Mouse (Mus musculus): Measurements from ENCODE around the gene Khnyn. TPM values are rescaled to one million over a fixed set of nuclear protein-coding genes. Genes with fewer than 3 reads are reported as not detected.

Khnyn gene
- polyA plus RNA-seq, 1 experiment from 2014 or later, result 20.5 TPM

DNA sequence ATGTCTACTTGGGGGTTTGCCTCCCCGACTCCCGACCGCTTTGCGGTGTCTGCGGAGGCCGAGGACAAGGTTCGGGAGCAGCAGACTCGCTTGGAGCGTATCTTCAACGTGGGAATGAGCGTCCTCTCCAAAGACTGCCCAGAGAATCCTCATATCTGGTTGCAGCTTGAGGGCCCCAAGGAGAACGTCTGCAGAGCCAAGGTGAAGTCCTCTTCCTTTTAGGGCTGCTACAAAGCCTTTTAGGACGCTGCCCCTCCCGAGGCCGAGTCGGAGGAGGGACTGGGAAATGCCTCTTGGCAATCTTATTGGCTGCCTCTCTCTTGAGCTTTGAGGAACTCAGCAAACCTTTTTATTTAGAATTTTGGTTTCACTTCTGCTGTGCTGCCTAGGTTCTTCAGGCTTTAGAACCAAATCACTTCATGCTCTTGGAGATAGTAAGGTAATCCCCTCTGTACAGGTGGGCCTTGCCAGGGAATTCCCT lies 1.1 kb downstream of the Khnyn start:
- Histone ChIP-seq H3K36me3 (peaks cover 45% of the 10 kb centered on the region), H3K27ac (peak overlapping the region; percentile 94), H3K4me2 (peak overlapping the region; percentile 76), H3K4me3 (peak overlapping the region; percentile 83), H3K4me1 (peaks cover 32% of the 10 kb centered on the region), H3K9ac (peak overlapping the region; percentile 83), H3K9me3 (no peaks in the 10 kb centered on the region), H3K27me3 (no peaks in the 10 kb centered on the region)
- WGBS, result 5% methylated on average over 16 of the region's 16 CpGs
- ATAC-seq (ENCODE audit: insufficient number of reproducible peaks, low FRiP score, low TSS enrichment, low read depth), result no peak

DNA sequence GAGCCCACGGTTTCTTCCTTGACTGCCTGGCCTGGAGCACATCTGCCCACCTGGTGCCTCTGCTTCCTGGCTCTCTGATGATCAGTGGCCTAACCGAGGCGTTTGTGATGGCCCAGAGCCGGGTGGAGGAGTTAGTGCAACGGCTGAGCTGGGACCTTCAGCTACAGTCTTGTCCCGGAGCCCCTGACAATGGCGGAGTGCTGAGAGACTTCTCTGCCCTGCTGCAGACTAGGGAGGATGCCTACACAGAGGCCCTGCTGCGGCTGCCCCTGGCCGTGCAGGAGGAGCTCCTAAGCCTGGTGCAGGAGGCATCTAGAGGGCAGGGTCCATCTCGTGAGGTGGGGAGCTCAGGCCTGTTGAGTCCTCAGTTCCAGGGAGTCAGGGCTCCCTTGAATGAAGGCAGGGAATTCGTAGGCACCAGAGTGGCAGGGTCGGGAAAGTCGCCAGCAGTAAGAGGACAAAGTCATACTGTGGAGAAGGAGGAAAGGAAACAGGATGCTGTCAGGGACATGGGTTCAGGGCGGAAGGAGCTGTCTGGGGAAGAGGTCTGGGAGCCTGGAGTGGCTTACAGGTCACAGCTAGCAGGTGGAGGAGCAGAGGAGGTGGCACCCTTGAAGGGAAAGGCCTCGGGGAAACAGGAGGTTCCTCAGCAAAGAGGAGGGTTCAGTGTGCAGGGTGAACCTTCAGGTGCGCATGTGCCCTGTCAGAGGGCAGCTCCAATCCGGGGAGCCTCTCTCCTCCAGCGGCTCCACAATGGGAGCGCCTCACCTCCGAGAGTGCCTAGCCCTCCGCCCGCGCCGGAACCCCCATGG lies 2.0 kb downstream of the Khnyn start:
- Histone ChIP-seq H3K9ac (no peak overlapping the region), H3K27me3 (no peaks in the 10 kb centered on the region), H3K27ac (no peak overlapping the region), H3K4me1 (peaks cover 32% of the 10 kb centered on the region), H3K36me3 (peaks cover 54% of the 10 kb centered on the region), H3K4me3 (no peak overlapping the region; the same call in 1 of the 2 replicates), H3K4me2 (peak overlapping the region; percentile 76; the same call in 1 of the 2 replicates), H3K9me3 (no peaks in the 10 kb centered on the region)
- ATAC-seq (ENCODE audit: insufficient number of reproducible peaks, low FRiP score, low TSS enrichment, low read depth), result no peak
- WGBS, result 75% methylated on average over 24 of the region's 24 CpGs

DNA sequence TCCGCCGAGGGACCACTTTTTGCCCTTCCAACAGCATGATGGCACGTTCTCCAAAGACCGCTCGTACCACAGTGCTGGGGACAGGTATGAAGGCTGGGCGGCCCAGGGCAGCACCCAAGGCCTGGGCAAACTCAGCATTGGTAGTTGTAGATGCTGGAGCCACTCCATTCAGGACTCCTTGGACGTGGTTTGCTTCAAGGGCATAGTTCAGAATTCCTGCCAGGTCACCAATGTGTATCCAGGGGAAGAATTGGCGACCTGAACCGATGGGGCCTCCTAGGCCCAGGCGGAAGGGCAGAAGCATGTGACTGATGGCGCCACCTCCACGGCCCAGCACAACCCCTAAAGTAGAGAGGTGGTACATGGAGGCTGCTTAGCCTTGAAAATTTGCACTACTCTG lies 12.9 kb downstream of the Khnyn start:
- peaks cover 53% of the 10 kb centered on the region for H3K36me3 ChIP-seq
- WGBS, result 92% methylated on average over 12 of the region's 12 CpGs
- H3K4me3 ChIP-seq, result no peak overlapping the region
- no peak overlapping the region for H3K9ac ChIP-seq
- no peak overlapping the region for H3K4me2 ChIP-seq
- no peaks in the 10 kb centered on the region for H3K9me3 ChIP-seq
- 0 out of 2 replicates have a peak overlapping the region, but pooled peaks have one; percentile 19 for H3K27ac ChIP-seq
- peaks cover 18% of the 10 kb centered on the region for H3K4me1 ChIP-seq
- no peak for ATAC-seq (ENCODE audit: insufficient number of reproducible peaks, low FRiP score, low TSS enrichment, low read depth)
- H3K27me3 ChIP-seq, result no peaks in the 10 kb centered on the region

DNA sequence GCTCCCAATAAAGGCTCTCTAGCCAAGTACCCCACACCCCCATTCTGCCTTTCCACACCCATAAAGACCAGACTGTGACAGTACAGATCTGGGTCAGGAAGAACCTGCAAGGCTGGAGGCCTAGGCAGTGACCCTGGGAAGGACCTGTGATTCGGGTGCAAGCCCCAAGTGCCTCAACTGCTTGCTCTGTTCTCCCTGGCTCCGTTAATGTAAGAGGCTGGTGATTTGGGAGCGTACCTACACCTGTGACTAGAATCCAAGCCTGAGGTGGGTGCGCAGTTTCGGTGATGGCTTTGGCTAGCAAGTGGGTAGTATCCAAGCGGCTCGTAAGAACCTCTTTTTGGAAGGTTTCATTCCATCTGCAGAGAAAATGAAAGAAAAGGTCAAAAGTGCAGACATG lies 14.2 kb downstream of the Khnyn start:
- no peaks in the 10 kb centered on the region for H3K27me3 ChIP-seq
- no peak overlapping the region for H3K9ac ChIP-seq
- no peaks in the 10 kb centered on the region for H3K9me3 ChIP-seq
- peak overlapping the region; percentile 83 for H3K4me2 ChIP-seq
- peak overlapping the region; percentile 58; the same call in 1 of the 2 replicates for H3K4me3 ChIP-seq
- WGBS, result 84% methylated on average over 7 of the region's 7 CpGs
- peaks cover 18% of the 10 kb centered on the region for H3K4me1 ChIP-seq
- H3K36me3 ChIP-seq, result peaks cover 45% of the 10 kb centered on the region
- peak overlapping the region; percentile 90; the same call in 1 of the 2 replicates for H3K27ac ChIP-seq
- no peak for ATAC-seq (ENCODE audit: insufficient number of reproducible peaks, low FRiP score, low TSS enrichment, low read depth)

DNA sequence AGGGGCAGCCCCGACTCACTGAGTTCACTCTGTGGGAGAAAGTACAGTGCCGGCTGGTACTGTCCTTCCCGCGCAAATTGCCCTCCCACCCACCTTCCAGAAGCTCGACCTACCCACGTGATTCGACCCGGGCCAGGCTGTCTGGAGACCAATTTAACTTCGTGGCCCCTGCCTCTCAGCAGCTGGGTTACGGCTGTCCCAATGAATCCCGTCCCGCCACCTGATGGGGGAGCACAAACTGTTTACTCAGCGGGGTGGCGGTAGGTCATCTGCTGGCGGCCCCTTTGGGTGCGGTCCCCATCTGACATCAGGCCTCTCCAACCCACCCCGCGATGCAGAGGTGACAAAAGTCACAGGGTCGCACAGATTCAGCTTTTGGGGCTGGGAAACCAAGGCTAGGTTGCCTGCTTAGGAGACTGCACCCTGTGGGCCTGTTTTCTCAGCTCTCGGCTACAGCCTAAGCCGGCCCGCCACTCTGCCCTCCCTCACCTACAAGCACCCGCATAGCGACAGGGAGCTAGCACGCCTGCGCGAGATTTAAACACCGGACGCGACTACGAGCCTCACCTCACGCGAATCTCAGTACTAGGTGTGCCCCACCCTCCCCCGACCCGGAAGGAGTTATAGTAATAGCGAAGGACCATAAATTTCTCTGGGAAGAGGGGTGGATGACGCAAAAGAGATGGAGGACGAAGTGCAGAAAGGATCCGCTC lies 15.1 kb downstream of the Khnyn start, which contains the start of gene Sdr39u1:
Gene Sdr39u1 (minus strand): TSS at position 593 of the 713 bp plus-strand sequence.
- H3K4me1 ChIP-seq, result peaks cover 18% of the 10 kb centered on the region
- peak within 1 kb of the TSS; percentile 90 for H3K27ac ChIP-seq
- H3K9ac ChIP-seq, result peak within 1 kb of the TSS; percentile 65
- H3K4me2 ChIP-seq, result peak within 1 kb of the TSS; percentile 83
- peak within 1 kb of the TSS; percentile 58 for H3K4me3 ChIP-seq
- under 1% methylated on average over 39 of the region's 39 CpGs for WGBS
- H3K27me3 ChIP-seq, result no peaks in the 10 kb centered on the region
- H3K9me3 ChIP-seq, result no peaks in the 10 kb centered on the region
- ATAC-seq (ENCODE audit: insufficient number of reproducible peaks, low FRiP score, low TSS enrichment, low read depth), result peak; percentile 90
- H3K36me3 ChIP-seq, result peaks cover 36% of the 10 kb centered on the region

DNA sequence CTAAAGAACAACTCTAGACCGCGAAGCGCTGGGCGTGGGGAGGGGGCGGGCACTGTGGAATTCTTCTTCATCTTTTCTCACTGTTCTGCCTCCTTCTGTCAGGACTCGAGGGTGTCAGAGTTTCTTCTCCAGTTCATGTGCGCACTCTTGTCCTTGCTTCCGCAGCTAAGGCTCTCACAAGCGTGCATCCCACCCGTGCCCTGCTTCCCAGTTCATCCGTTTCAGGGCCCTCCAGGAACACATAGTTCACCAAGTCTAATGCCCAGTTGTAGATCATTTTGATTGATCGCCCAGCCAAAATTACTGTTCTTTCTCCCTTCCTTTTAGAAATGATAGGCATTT lies 15.6 kb downstream of the Khnyn start:
- H3K27ac ChIP-seq, result peak overlapping the region; percentile 90
- WGBS, result 2% methylated on average over 12 of the region's 12 CpGs

DNA sequence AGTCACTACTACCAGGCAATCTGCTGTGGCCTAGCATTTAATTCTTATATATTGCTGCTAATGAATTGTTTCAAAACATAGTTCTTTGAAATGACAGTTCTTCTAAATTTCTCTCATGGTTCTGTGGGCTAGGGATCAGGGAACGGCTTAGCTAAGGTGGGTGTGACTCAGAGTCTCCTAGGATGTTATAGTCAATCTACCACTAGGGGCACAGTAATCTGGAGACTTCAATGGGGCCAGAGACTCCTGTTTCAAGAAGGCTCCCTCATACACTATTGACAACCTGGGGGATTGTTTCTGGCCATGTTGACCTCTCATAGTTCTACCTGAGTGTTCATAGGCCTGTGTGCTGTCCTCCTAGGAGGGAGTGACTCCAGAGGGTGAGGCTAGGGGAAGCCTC lies 20.8 kb downstream of the Khnyn start:
- peaks cover 8% of the 10 kb centered on the region; the same call in 1 of the 2 replicates for H3K4me1 ChIP-seq
- no peaks in the 10 kb centered on the region for H3K36me3 ChIP-seq
- H3K27ac ChIP-seq, result no peak overlapping the region
- no peaks in the 10 kb centered on the region for H3K9me3 ChIP-seq
- no peaks in the 10 kb centered on the region for H3K27me3 ChIP-seq
- 19% methylated on average over 1 of the region's 1 CpGs for WGBS
- no peak overlapping the region for H3K4me2 ChIP-seq
- H3K4me3 ChIP-seq, result no peak overlapping the region
- no peak overlapping the region for H3K9ac ChIP-seq
- ATAC-seq (ENCODE audit: insufficient number of reproducible peaks, low FRiP score, low TSS enrichment, low read depth), result no peak; the same call in 1 of the 2 replicates

More for the DNA sequence above, 15.6 kb downstream of the Khnyn start:
- peak overlapping the region; percentile 58 for H3K4me3 ChIP-seq
- no peaks in the 10 kb centered on the region for H3K27me3 ChIP-seq
- peaks cover 18% of the 10 kb centered on the region for H3K4me1 ChIP-seq
- no peaks in the 10 kb centered on the region for H3K9me3 ChIP-seq
- H3K9ac ChIP-seq, result peak overlapping the region; percentile 65
- peak overlapping the region; percentile 83 for H3K4me2 ChIP-seq
- ATAC-seq (ENCODE audit: insufficient number of reproducible peaks, low FRiP score, low TSS enrichment, low read depth), result no peak
- peaks cover 31% of the 10 kb centered on the region for H3K36me3 ChIP-seq

DNA sequence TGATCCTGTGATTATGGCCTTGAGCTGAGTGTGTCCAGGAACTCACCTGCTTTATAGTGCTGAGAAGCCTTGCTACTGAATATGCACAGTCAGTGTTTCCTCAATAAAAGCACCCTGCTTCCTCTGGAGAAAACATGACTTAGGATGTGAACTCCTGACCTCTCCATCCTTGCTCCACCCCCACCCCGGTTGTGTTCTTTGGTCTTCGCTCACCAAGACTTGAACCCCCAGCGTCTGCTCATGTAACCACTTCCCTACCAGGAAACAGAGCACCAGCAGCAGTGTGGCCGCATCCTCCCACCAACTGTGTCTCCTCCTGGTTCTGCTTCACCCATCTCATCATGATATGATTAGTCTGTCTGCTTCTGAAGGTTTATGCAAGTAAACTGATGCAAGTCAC lies 28.7 kb downstream of the Khnyn start:
- no peaks in the 10 kb centered on the region for H3K27me3 ChIP-seq
- no peak overlapping the region for H3K4me2 ChIP-seq
- H3K9ac ChIP-seq, result no peak overlapping the region
- ATAC-seq (ENCODE audit: insufficient number of reproducible peaks, low FRiP score, low TSS enrichment, low read depth), result no peak
- H3K27ac ChIP-seq, result no peak overlapping the region
- no peak overlapping the region for H3K4me3 ChIP-seq
- no peaks in the 10 kb centered on the region for H3K9me3 ChIP-seq
- H3K4me1 ChIP-seq, result no peaks in the 10 kb centered on the region; the same call in 1 of the 2 replicates
- no peaks in the 10 kb centered on the region for H3K36me3 ChIP-seq
- WGBS, result 38% methylated on average over 4 of the region's 4 CpGs

DNA sequence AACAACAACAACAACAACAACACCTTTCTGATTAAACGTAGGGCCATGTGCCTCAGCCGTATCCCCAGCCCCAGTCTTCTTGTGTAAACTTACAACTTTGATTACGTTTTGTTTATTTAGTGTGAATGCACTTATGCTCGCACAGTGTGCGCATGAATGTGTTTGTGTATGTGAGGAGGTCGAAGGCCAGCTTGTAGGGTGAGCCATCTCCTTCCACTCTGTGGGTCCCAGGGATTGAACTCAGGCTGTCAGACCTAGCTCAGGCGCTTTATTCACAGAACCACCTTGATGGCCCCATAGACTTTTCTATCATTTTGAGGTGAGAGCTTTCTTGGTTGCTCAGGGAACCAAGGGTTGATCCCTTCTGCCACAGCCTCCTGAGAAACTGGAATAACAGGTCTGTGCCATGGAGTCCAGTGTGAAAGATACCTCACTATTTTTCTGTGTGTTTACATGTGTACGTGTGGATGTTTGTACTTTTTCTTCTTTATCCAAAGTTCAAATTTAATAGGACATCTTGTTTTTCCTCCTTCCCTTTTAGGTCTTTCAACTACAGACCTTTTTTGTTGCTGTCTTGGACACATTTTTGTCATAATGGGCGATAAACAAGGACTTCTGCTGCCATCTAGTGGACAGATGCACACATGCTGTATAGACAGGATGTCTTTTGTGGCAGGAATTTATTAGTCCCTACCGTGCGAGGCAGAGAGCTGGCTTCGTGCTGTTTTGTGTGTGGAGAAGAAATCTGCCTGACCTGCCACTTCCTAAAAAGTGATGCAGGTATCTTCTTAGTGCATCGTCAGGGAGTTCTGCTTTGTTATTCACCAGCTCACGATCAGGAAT lies 33.7 kb downstream of the Khnyn start:
- WGBS, result 39% methylated on average over 14 of the region's 14 CpGs
- Histone ChIP-seq H3K9ac (no peak overlapping the region), H3K4me1 (no peaks in the 10 kb centered on the region; the same call in 1 of the 2 replicates), H3K36me3 (no peaks in the 10 kb centered on the region), H3K4me2 (peak overlapping the region; percentile 25; the same call in 1 of the 2 replicates), H3K27me3 (no peaks in the 10 kb centered on the region), H3K4me3 (no peak overlapping the region), H3K9me3 (no peaks in the 10 kb centered on the region), H3K27ac (no peak overlapping the region; the same call in 1 of the 2 replicates)
- peak; percentile 63; the same call in 1 of the 2 replicates for ATAC-seq (ENCODE audit: insufficient number of reproducible peaks, low FRiP score, low TSS enrichment, low read depth)

DNA sequence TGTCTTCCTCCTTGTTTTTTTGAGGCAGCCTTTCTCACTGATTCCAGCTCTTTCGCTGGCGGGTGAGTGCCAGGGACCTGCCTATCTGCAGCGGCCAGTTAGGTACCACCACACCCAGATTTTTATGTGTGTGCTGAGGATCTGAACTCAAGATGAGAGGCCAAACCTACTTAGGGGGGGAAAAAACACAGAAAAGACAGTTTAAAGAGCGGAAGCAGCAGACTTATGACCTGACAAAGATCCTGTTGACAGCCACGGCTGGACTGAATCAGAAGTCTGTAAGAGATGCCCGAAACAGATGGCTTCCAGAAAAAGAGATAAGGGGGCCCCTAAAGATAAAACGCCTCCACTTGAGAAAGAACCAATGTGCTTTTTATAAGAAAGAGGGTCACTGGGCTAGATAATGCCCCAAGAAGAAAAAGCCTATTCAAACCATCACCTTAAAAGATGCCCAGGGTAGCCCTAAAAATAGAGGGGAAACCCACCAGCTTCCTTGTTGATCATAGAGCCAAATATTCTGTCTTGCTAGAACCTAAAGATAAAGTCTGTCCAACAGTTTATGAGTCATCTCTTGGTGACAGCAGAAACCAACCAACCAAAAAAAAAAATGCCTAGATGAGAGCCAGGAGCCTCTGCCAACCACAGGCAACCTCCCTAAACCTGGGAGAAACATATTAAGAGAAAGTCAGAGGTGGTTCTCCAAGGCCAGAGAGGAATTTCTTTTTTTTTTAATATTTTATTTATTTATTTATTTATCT lies 37.9 kb downstream of the Khnyn start:
- Histone ChIP-seq H3K4me1 (no peaks in the 10 kb centered on the region), H3K27me3 (no peaks in the 10 kb centered on the region), H3K4me3 (no peak overlapping the region), H3K36me3 (no peaks in the 10 kb centered on the region), H3K9me3 (no peaks in the 10 kb centered on the region), H3K27ac (no peak overlapping the region), H3K9ac (no peak overlapping the region), H3K4me2 (no peak overlapping the region)
- no peak for ATAC-seq (ENCODE audit: insufficient number of reproducible peaks, low FRiP score, low TSS enrichment, low read depth)
- WGBS, result 34% methylated on average over 7 of the region's 7 CpGs

DNA sequence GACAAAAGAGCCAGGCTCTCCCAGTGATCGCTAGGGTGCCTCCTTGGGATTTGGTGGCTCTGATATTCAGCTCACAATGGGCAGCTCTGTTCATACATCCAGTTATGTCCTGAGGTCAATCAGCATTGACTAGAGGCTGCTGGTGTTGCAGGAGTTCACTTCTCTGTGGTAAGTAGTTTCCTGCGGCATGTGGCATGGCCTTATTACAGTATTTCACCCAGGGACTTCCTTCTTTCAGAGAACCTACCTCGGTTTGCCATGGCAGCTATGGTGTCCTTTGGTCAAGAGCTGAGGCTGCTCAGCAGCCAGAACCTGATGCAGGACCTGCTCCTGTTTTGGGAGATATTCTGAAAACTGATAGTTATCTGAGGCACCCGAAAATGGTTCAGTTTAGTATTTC lies 42.1 kb downstream of the Khnyn start:
- 84% methylated on average over 4 of the region's 4 CpGs for WGBS
- no peaks in the 10 kb centered on the region for H3K36me3 ChIP-seq
- no peak overlapping the region for H3K4me3 ChIP-seq
- no peaks in the 10 kb centered on the region for H3K9me3 ChIP-seq
- no peak overlapping the region for H3K9ac ChIP-seq
- H3K4me2 ChIP-seq, result no peak overlapping the region
- no peak overlapping the region for H3K27ac ChIP-seq
- no peaks in the 10 kb centered on the region for H3K27me3 ChIP-seq
- no peak for ATAC-seq (ENCODE audit: insufficient number of reproducible peaks, low FRiP score, low TSS enrichment, low read depth)
- no peaks in the 10 kb centered on the region for H3K4me1 ChIP-seq
